Mouse (Mus musculus) limb, embryonic 10.5 days (tissue): ENCODE data around the gene I0C0044D17Rik. TPM values are rescaled to one million over a fixed set of nuclear protein-coding genes. Genes with fewer than 3 reads are reported as not detected.
"Not testable (repeated sequence)": the region's sequence is repeated elsewhere in the genome, so short reads cannot be mapped to it uniquely, and the experiment has no call there.

Experiments
- DNase-seq: peaks from one replicate; pipeline ENCODE4 v3.0.0-alpha.2; 2017; ENCODE audit warnings: low spot score
- H3K27ac ChIP-seq: fragments of 300-500 bp; sonication (generic); 2 replicates; pipeline ENCODE4 v1.5.1; 2016; ENCODE audit warnings: mild to moderate bottlenecking
- H3K27me3 ChIP-seq: fragments of 300-500 bp; sonication (generic); 2 replicates; pipeline ENCODE4 v1.6.1; 2016; ENCODE audit warnings: low read depth, mild to moderate bottlenecking; ENCODE audit not compliant: poor library complexity, severe bottlenecking
- H3K36me3 ChIP-seq: fragments of 300-500 bp; sonication (generic); 2 replicates; pipeline ENCODE4 v1.6.1; 2016; ENCODE audit warnings: mild to moderate bottlenecking, moderate library complexity
- H3K4me1 ChIP-seq: fragments of 300-500 bp; sonication (generic); 2 replicates; pipeline ENCODE4 v1.6.1; 2016
- H3K4me3 ChIP-seq: fragments of 300-500 bp; sonication (generic); 2 replicates; pipeline ENCODE4 v1.5.1; 2016; ENCODE audit warnings: mild to moderate bottlenecking, moderate library complexity
- H3K9me3 ChIP-seq: fragments of 300-500 bp; sonication (generic); replicated peaks from 2 replicates; pipeline ENCODE4 v1.6.1; 2016; ENCODE audit warnings: mild to moderate bottlenecking
- whole genome bisulfite sequencing: fragments of 180-500 bp; shearing (Covaris S2); methylation state at CpG from one replicate; pipeline ENCODE4 v1.1.7; 2016; 5-methylcytosine and 5-hydroxymethylcytosine counted together
- polyA plus RNA-seq: library from polyadenylated mRNA; unstranded; fragments of >200 nt; fragmentation: Nextera tagmentation; extraction: Ambion mirVana; gene quantifications from 2 replicates; pipeline ENCODE4 v1.2.1, GENCODE M21; 2016

Gene I0C0044D17Rik
- polyA plus RNA-seq: not detected in 2 replicates

DNA sequence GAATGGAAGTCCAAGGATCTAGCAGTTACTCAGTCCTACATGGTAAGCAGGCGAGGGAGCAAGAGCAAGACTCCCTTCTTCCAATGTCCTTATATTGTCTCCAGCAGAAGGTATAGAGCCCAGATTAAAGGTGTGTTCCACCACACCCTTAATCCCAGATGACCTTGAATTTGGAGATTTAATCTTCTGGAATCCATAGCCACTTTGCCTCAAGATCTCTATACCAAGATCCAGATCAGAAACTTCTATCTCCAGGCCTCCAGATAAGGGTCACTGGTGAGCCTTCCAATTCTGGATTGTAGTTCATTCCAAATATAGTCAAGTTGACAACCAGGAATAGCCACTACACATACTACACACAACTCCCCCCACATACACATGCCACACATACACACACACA is at the start of gene I0C0044D17Rik:
Gene I0C0044D17Rik (minus strand): TSS at position 101 of the 400 bp plus-strand sequence.
- H3K9me3 ChIP-seq, H3K36me3 ChIP-seq, DNase-seq, H3K4me3 ChIP-seq: not testable (repeated sequence)
- WGBS: 91% methylated on average over 1 of the region's 1 CpGs
- peaks cover 26% of the 10 kb centered on the region for H3K4me1 ChIP-seq
- H3K27me3 ChIP-seq: peaks cover 11% of the 10 kb centered on the region; the same call in 1 of the 2 replicates
- peak within 1 kb of the TSS; percentile 50 for H3K27ac ChIP-seq

DNA sequence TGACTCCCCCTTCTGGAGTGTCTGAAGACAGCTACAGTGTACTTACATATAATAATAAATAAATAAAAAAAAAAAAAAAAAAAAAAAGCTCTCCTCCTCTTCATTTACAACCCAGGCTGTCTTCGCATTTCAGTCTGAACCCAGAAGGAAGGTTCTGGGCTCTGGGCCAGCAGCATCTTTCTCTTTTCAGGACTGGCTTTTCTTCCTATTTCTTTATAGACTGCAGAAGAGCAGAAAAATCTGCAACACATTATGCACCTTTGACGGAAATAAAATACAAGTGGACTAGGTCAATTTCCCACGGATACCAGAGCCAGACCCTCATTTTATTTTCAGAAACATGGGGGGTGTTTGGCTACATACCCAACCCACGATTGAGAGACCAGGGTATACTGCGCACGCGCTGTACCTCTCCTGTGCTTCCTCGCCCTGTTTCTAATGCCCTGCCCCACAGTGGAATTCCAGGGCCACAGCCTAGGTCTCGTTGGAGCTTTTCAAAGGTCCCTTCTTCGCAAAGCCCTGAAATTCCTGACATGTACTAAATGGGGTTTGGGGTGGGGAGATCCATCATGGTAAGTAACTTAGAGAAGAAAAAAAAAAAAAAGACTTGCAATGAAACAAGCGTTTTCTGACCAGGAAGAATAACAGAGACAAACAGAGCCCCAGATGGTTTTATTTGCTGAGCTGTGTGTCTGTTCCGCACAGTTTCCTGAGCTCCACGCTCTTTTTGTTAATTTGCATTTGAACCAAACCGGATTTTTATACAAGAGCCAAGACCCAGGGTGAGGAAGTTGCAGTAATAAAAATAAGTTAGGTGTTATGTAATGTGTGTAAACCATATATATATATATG is 42.0 kb upstream of the I0C0044D17Rik start:
- H3K36me3 ChIP-seq: no peaks in the 10 kb centered on the region
- H3K9me3 ChIP-seq: no peaks in the 10 kb centered on the region
- no peak overlapping the region for H3K4me3 ChIP-seq
- DNase-seq: no peak
- no peaks in the 10 kb centered on the region for H3K27me3 ChIP-seq
- no peak overlapping the region for H3K27ac ChIP-seq
- H3K4me1 ChIP-seq: no peaks in the 10 kb centered on the region
- WGBS: 88% methylated on average over 14 of the region's 14 CpGs

- H3K9me3 ChIP-seq: no peaks in the 10 kb centered on the region
- no peak overlapping the region for H3K4me3 ChIP-seq
- 89% methylated on average over 3 of the region's 3 CpGs for WGBS
- H3K27me3 ChIP-seq: no peaks in the 10 kb centered on the region
- H3K4me1 ChIP-seq: no peaks in the 10 kb centered on the region
- no peak overlapping the region for H3K27ac ChIP-seq
- no peak for DNase-seq
- no peaks in the 10 kb centered on the region for H3K36me3 ChIP-seq
Measured at GRCm38 (mm10) chr4:98864546-98864945, 40.9 kb upstream of the I0C0044D17Rik start.

DNA sequence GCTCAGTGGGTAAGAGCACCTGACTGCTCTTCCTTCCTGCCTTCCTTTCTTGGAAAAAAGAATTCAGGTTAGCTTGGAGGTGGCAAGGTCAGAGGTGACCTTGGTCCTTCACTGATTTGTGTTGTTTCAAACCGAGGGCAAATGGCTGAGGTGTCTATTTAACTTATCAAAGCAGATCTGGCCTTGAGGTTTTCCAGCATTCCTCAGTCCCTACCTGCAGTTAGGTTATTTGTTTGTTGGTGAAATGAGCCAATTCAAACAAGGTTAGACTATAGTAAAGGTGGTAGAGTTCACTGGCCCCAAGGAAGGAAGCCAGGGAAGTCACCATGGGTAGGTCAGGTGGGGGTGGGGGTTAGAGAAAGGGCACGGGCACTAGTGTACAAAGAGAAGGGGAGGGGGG is 40.5 kb upstream of the I0C0044D17Rik start:
- no peak overlapping the region for H3K27ac ChIP-seq
- no peaks in the 10 kb centered on the region for H3K36me3 ChIP-seq
- no peaks in the 10 kb centered on the region for H3K27me3 ChIP-seq
- no peaks in the 10 kb centered on the region for H3K4me1 ChIP-seq
- H3K4me3 ChIP-seq: no peak overlapping the region
- H3K9me3 ChIP-seq: no peaks in the 10 kb centered on the region
- DNase-seq: no peak
- WGBS: 71% methylated on average over 1 of the region's 2 CpGs

DNA sequence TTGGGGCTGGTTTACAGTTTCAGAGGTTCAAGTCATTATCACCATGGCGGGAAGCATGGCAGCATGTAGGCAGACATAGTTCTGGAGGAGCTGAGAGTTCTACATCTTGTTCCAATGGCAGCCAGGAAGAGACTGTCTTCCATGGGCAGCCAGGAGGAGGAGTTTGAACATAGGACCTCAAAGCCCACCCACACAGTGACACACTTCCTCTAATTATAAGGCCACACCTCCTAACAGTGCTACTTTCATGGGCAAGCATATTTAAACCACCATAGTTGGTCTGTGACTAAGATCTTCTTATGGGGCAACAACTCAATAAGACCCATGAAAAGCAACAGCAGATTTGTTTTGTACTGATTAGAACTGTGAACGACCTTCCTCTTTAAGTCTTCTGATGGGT is 39.8 kb upstream of the I0C0044D17Rik start:
- H3K27ac ChIP-seq: no peak overlapping the region
- no peaks in the 10 kb centered on the region for H3K36me3 ChIP-seq
- no peaks in the 10 kb centered on the region for H3K27me3 ChIP-seq
- no peak overlapping the region for H3K4me3 ChIP-seq
- H3K9me3 ChIP-seq: no peaks in the 10 kb centered on the region
- WGBS: 88% methylated on average over 2 of the region's 2 CpGs
- no peak for DNase-seq
- no peaks in the 10 kb centered on the region for H3K4me1 ChIP-seq

DNA sequence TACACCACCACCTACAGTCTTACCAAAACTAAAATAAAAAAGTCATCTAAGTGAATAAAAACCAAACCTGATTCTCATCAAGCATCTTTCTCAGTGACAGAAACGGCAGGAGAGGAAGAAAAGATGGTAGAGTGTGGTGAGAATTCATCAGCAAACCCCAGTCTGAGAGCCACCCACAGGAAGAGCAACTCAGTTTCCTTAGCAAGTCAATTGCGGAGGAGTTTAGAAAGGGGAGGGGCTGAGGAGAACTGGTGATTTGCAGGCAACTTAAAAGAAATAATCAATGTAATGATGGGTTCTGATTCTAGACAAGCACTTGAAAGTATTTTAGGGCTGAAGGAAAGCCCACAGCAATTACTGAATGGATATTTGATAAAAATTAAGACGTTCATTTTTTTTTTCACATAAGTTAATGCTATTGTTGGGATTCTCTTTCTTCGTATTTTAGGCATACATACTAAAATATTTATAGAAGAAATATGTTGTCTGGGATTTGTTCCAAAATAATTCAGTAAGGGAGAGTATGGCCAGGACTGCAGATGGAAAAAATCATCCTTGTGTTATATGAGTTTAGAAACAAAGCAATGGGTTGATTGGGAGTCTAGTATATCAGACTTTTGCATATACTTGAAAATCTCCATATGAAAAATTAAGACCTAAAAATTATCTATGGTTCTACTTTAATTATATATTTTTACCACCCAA is 34.7 kb upstream of the I0C0044D17Rik start:
- no peak for DNase-seq
- H3K27ac ChIP-seq: no peak overlapping the region

GRCm38 (mm10) chr4:98857037-98857648 is 33.5 kb upstream of the I0C0044D17Rik start:
- Histone ChIP-seq H3K4me1 (peaks cover 6% of the 10 kb centered on the region; the same call in 1 of the 2 replicates), H3K27ac (no peak overlapping the region), H3K9me3 (no peaks in the 10 kb centered on the region), H3K36me3 (no peaks in the 10 kb centered on the region), H3K4me3 (no peak overlapping the region), H3K27me3 (no peaks in the 10 kb centered on the region)
- no peak for DNase-seq
- 84% methylated on average over 11 of the region's 11 CpGs for WGBS

More for the DNA sequence above, 34.7 kb upstream of the I0C0044D17Rik start:
- H3K27me3 ChIP-seq: no peaks in the 10 kb centered on the region
- H3K9me3 ChIP-seq: no peaks in the 10 kb centered on the region
- 74% methylated on average over 4 of the region's 4 CpGs for WGBS
- no peak overlapping the region for H3K4me3 ChIP-seq
- H3K36me3 ChIP-seq: no peaks in the 10 kb centered on the region
- peaks cover 6% of the 10 kb centered on the region; the same call in 1 of the 2 replicates for H3K4me1 ChIP-seq

DNA sequence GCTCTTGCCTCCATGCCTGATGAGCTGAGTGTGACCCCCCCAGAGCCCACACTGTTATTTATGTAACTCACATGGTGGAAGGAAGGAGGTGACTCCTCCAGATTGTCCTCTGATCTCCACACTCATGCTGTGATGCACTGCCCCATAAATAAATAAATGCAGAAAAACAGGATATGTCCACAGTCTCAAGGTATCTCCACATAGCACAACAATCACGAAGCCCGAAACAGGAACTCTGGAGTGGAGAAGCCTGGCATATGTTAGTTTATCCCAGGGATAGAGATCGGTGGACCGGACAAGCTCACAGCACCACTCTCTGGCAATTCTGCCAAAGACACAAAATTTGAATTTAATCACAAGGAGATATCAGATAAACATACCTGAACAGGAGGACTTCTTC is 30.3 kb upstream of the I0C0044D17Rik start:
- DNase-seq: peak; percentile 26
- no peak overlapping the region for H3K27ac ChIP-seq
- H3K27me3 ChIP-seq: no peaks in the 10 kb centered on the region
- H3K36me3 ChIP-seq: no peaks in the 10 kb centered on the region
- H3K4me3 ChIP-seq: no peak overlapping the region
- H3K4me1 ChIP-seq: peaks cover 6% of the 10 kb centered on the region; the same call in 1 of the 2 replicates
- 89% methylated on average over 4 of the region's 4 CpGs for WGBS
- no peaks in the 10 kb centered on the region for H3K9me3 ChIP-seq

DNA sequence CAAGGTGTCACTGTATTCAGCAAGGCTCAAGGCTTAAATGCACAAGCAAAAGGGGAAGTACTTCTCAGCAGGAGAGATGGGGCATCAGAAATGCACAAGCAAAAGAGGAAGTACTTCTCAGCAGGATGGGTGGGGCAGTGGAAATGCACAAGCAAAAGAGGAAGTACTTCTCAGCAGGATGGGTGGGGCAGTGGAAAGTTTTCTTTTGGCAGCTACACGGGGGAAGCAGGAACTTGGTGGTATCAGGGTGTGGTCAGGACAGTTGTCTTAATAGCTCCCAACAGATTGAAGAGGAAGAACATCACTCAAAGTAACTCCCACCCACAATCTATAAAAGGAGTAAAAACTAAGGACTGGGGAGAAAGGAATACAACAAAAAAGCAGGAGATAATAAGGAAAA is 26.8 kb upstream of the I0C0044D17Rik start:
- H3K27ac ChIP-seq, H3K36me3 ChIP-seq, DNase-seq, H3K27me3 ChIP-seq, H3K4me3 ChIP-seq, H3K9me3 ChIP-seq: not testable (repeated sequence)
- H3K4me1 ChIP-seq: peaks cover 18% of the 10 kb centered on the region
- 80% methylated on average over 1 of the region's 1 CpGs for WGBS

DNA sequence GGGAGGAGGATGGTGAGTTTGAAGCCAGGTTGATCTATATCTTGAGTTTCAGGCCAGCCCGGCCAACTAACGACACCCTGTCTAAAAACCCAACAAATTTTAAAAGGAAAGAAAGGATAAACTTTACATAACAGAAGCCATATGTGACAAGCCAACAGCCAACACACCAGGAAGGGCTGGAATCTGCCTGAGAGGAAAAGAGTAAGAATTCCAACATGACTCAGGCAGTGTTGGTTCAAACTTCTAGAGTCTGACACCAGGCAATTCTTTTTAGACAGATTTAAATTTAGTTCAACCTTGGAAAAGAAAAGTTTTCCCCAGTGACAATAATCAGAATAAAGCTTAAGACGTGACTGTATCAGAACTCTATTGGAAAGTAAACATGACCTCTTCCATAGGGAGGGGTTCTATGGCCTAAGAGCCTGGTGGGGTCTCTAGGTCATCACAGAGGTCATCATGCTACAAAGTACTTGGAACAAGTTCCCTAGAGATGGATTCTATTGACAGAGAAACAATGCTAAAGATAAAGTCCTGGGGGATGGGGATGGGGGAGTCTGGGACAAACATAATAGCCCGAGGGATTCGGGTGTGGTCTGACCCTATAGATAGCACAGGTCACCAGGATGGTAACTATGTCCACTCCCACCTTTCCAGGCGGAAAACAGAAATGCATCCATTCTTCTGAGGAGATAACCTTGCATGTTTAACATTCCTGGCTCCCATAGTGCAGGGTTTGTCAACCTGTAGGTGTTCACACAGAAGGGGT is 23.7 kb upstream of the I0C0044D17Rik start:
- Histone ChIP-seq H3K4me3 (no peak overlapping the region), H3K9me3 (no peaks in the 10 kb centered on the region), H3K36me3 (no peaks in the 10 kb centered on the region), H3K4me1 (peaks cover 20% of the 10 kb centered on the region), H3K27ac (no peak overlapping the region), H3K27me3 (no peaks in the 10 kb centered on the region)
- 71% methylated on average over 6 of the region's 6 CpGs for WGBS
- no peak for DNase-seq

DNA sequence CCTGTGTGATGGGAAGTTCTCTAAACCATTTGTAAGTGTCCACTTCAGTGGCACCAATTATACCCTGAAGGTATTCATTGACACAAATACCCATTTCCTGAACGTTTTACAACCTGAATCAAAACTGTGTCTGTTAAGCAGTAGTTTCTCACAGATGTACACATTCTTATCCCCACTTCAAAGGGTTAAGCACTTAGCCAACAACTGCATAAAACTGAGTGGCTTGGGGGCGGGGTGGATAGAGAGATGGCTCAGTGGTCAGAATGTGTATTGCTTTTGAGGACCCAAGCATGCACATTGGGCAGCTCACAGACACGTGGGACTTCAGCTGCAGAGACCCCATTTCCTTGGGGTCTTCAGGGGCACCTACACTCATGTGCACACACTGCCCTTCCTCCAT is 22.8 kb upstream of the I0C0044D17Rik start:
- H3K9me3 ChIP-seq: no peaks in the 10 kb centered on the region
- DNase-seq: no peak
- H3K27ac ChIP-seq: peak overlapping the region; percentile 74; the same call in 1 of the 2 replicates
- H3K36me3 ChIP-seq: no peaks in the 10 kb centered on the region
- no peak overlapping the region for H3K4me3 ChIP-seq
- WGBS: 45% methylated on average over 3 of the region's 3 CpGs
- H3K4me1 ChIP-seq: peaks cover 20% of the 10 kb centered on the region
- no peaks in the 10 kb centered on the region for H3K27me3 ChIP-seq

- no peak overlapping the region for H3K4me3 ChIP-seq
- H3K4me1 ChIP-seq: peaks cover 20% of the 10 kb centered on the region
- no peaks in the 10 kb centered on the region for H3K9me3 ChIP-seq
- H3K27me3 ChIP-seq: no peaks in the 10 kb centered on the region
- 57% methylated on average over 8 of the region's 8 CpGs for WGBS
- peak; percentile 40 for DNase-seq
- H3K27ac ChIP-seq: peak overlapping the region; percentile 74
- no peaks in the 10 kb centered on the region for H3K36me3 ChIP-seq
Measured at GRCm38 (mm10) chr4:98845687-98846125, 22.1 kb upstream of the I0C0044D17Rik start.
